19 mouse cellular contexts compared by ENCODE assay signal in genomic region chr6:93946612-93947011, GRCm38 (mm10).
DNase-seq lines count a peak whose midpoint lies in the region; ATAC-seq lines count a peak whose summit lies in the region.
"Had no signal": no experiment of that assay in that cellular context is flagged by ENCODE, and none has a peak within 500 bp of the region (broad histone marks: within the 10 kb centered on the region; RNA-seq: fewer than 3 reads in every experiment).

No protein-coding gene starts in this region.

- H3K27me3 ChIP-seq in heart, embryonic 10.5 days (ENCODE audit: insufficient read depth, poor library complexity, severe bottlenecking): no peaks in the 10 kb centered on the region
- H3K27me3 ChIP-seq in heart, embryonic 13.5 days (replicated peaks): no peaks in the 10 kb centered on the region
- H3K27me3 ChIP-seq in heart, embryonic 15.5 days: no peaks in the 10 kb centered on the region
- H3K27me3 ChIP-seq: forebrain, embryonic 13.5 days had no signal

- peaks cover 10% of the 10 kb centered on the region for H3K4me1 ChIP-seq in heart, embryonic 10.5 days
- peaks cover 34% of the 10 kb centered on the region for H3K4me1 ChIP-seq in heart, embryonic 13.5 days
- H3K4me1 ChIP-seq in heart, embryonic 15.5 days (replicated peaks): peaks cover 21% of the 10 kb centered on the region

- 45% methylated on average over 2 of the region's 2 CpGs for WGBS in heart, embryonic 10.5 days
- WGBS in heart, embryonic 13.5 days: 23% methylated on average over 2 of the region's 2 CpGs
- 31% methylated on average over 2 of the region's 2 CpGs for WGBS in heart, embryonic 15.5 days

- H3K27ac ChIP-seq in heart, embryonic 10.5 days: peak overlapping the region; percentile 49; the same call in 1 of the 2 replicates
- peak overlapping the region; percentile 80 for H3K27ac ChIP-seq in heart, embryonic 13.5 days (replicated peaks)
- H3K27ac ChIP-seq in heart, embryonic 15.5 days: peak overlapping the region; percentile 71
- H3K27ac ChIP-seq: embryonic facial prominence, embryonic 10.5 days; forebrain, embryonic 13.5 days; gastrocnemius, adult 2 months had no signal

- peak overlapping the region; percentile 36 for H3K4me2 ChIP-seq in heart, embryonic 13.5 days
- no peak overlapping the region for H3K4me2 ChIP-seq in heart, embryonic 15.5 days
- H3K4me2 ChIP-seq: forebrain, embryonic 13.5 days had no signal

- DNase-seq in heart, embryonic 10.5 days (ENCODE audit: low spot score): no peak
- DNase-seq in heart, postnatal 36 days: no peak
- DNase-seq in heart, postnatal 4 days: peak; percentile 10
- DNase-seq: adrenal gland, adult 8-10 months; adrenal gland, postnatal 36 days; cerebellum, adult 2 months; cerebellum, postnatal 10 days; forebrain, postnatal 0 days; gastrocnemius, adult 2 months; gastrocnemius, postnatal 25 days; kidney, adult 8-10 months had no signal

- H3K9ac ChIP-seq in heart, embryonic 13.5 days: no peak overlapping the region
- H3K9ac ChIP-seq in heart, embryonic 15.5 days: no peak overlapping the region
- H3K9ac ChIP-seq: forebrain, embryonic 13.5 days; forebrain, postnatal 0 days had no signal

- no peaks in the 10 kb centered on the region for H3K36me3 ChIP-seq in heart, embryonic 10.5 days
- H3K36me3 ChIP-seq in heart, embryonic 13.5 days: 0 out of 2 replicates have a peak, but pooled peaks cover 1% of the 10 kb centered on the region
- H3K36me3 ChIP-seq in heart, embryonic 15.5 days: no peaks in the 10 kb centered on the region
- H3K36me3 ChIP-seq: embryonic facial prominence, embryonic 10.5 days had no signal

- no peak overlapping the region for H3K4me3 ChIP-seq in heart, embryonic 10.5 days
- no peak overlapping the region for H3K4me3 ChIP-seq in heart, embryonic 13.5 days
- H3K4me3 ChIP-seq in heart, embryonic 15.5 days: no peak overlapping the region
- H3K4me3 ChIP-seq: embryonic facial prominence, embryonic 10.5 days; forebrain, embryonic 13.5 days; gastrocnemius, adult 2 months had no signal

- no peaks in the 10 kb centered on the region for H3K9me3 ChIP-seq in heart, embryonic 10.5 days
- no peaks in the 10 kb centered on the region for H3K9me3 ChIP-seq in heart, embryonic 13.5 days
- no peaks in the 10 kb centered on the region for H3K9me3 ChIP-seq in heart, embryonic 15.5 days (replicated peaks)
- H3K9me3 ChIP-seq: embryonic facial prominence, embryonic 10.5 days; forebrain, embryonic 13.5 days had no signal

- intact Hi-C loops in heart, postnatal 36 days (cut with DNase I): no loop called here

- ATAC-seq in heart, embryonic 13.5 days (ENCODE audit: extremely low read depth, insufficient number of reproducible peaks, low FRiP score, low TSS enrichment): peak; percentile 37; the same call in 1 of the 2 replicates
- ATAC-seq in heart, embryonic 15.5 days (replicated peaks; ENCODE audit: insufficient number of reproducible peaks, insufficient read depth, low FRiP score, low read depth): peak; percentile 75; the same call in 1 of the 2 replicates
- ATAC-seq in megakaryocyte, adult 5-6 weeks (ENCODE audit: poor library complexity, severe bottlenecking): no peak
- ATAC-seq: forebrain, embryonic 13.5 days; forebrain, postnatal 0 days; hindbrain, embryonic 16.5 days; inflammation-experienced regulatory T-cells, adult 6 months; intestine, postnatal 0 days had no signal
